Mouse (Mus musculus): ENCODE results near the gene Dnajb9. TPM values are rescaled to one million over a fixed set of nuclear protein-coding genes. Genes with fewer than 3 reads are reported as not detected.

The Dnajb9 gene
- polyA plus RNA-seq, 1 experiment from 2014 or later, result 25.2 TPM

- Histone ChIP-seq H3K4me3 (no peak overlapping the region), H3K4me1 (no peaks in the 10 kb centered on the region), H3K27ac (no peak overlapping the region), H3K9ac (no peak overlapping the region), H3K36me3 (no peaks in the 10 kb centered on the region), H3K4me2 (replicated peaks) (no peak overlapping the region), H3K27me3 (no peaks in the 10 kb centered on the region), H3K9me3 (no peaks in the 10 kb centered on the region)
- ATAC-seq (ENCODE audit: insufficient number of reproducible peaks, insufficient read depth, low FRiP score, low TSS enrichment), result no peak
- 63% methylated on average over 4 of the region's 4 CpGs for WGBS
These were observed 12.1 kb downstream of the Dnajb9 start for GRCm38 (mm10) chr12:44197873-44198525.

- H3K36me3 ChIP-seq, result no peaks in the 10 kb centered on the region
- H3K9me3 ChIP-seq, result no peaks in the 10 kb centered on the region
- H3K4me3 ChIP-seq, result no peak overlapping the region
- no peak overlapping the region for H3K27ac ChIP-seq
- no peak overlapping the region for H3K4me2 ChIP-seq (replicated peaks)
- peak; percentile 69; the same call in 1 of the 2 replicates for ATAC-seq (ENCODE audit: insufficient number of reproducible peaks, insufficient read depth, low FRiP score, low TSS enrichment)
- H3K27me3 ChIP-seq, result no peaks in the 10 kb centered on the region
- no peak overlapping the region for H3K9ac ChIP-seq
- WGBS, result 59% methylated on average over 9 of the region's 9 CpGs
- H3K4me1 ChIP-seq, result no peaks in the 10 kb centered on the region
These were observed 28.8 kb downstream of the Dnajb9 start for GRCm38 (mm10) chr12:44181081-44181982.

- Histone ChIP-seq H3K4me2 (replicated peaks) (no peak overlapping the region), H3K27ac (no peak overlapping the region), H3K27me3 (no peaks in the 10 kb centered on the region), H3K9ac (no peak overlapping the region), H3K4me3 (no peak overlapping the region), H3K36me3 (no peaks in the 10 kb centered on the region), H3K9me3 (no peaks in the 10 kb centered on the region), H3K4me1 (no peaks in the 10 kb centered on the region)
- no peak for ATAC-seq (ENCODE audit: insufficient number of reproducible peaks, insufficient read depth, low FRiP score, low TSS enrichment)
- WGBS, result 78% methylated on average over 2 of the region's 2 CpGs
These were observed 33.1 kb downstream of the Dnajb9 start for GRCm38 (mm10) chr12:44177038-44177355.

GRCm38 (mm10) chr12:44176331-44177037 is 33.6 kb downstream of the Dnajb9 start:
- Histone ChIP-seq H3K9me3 (no peaks in the 10 kb centered on the region), H3K4me3 (no peak overlapping the region), H3K27me3 (no peaks in the 10 kb centered on the region), H3K4me2 (replicated peaks) (no peak overlapping the region), H3K27ac (no peak overlapping the region), H3K36me3 (no peaks in the 10 kb centered on the region), H3K9ac (no peak overlapping the region), H3K4me1 (no peaks in the 10 kb centered on the region)
- ATAC-seq (ENCODE audit: insufficient number of reproducible peaks, insufficient read depth, low FRiP score, low TSS enrichment), result no peak
- 60% methylated on average over 10 of the region's 10 CpGs for WGBS

GRCm38 (mm10) chr12:44166949-44167348 is 43.2 kb downstream of the Dnajb9 start:
- Histone ChIP-seq H3K4me2 (replicated peaks) (no peak overlapping the region), H3K27ac (no peak overlapping the region), H3K4me3 (no peak overlapping the region), H3K36me3 (no peaks in the 10 kb centered on the region), H3K27me3 (no peaks in the 10 kb centered on the region), H3K9ac (no peak overlapping the region), H3K4me1 (no peaks in the 10 kb centered on the region), H3K9me3 (no peaks in the 10 kb centered on the region)
- no peak for ATAC-seq (ENCODE audit: insufficient number of reproducible peaks, insufficient read depth, low FRiP score, low TSS enrichment)

- no peaks in the 10 kb centered on the region for H3K27me3 ChIP-seq
- WGBS, result 77% methylated on average over 1 of the region's 1 CpGs
- no peak overlapping the region for H3K4me3 ChIP-seq
- H3K4me2 ChIP-seq (replicated peaks), result no peak overlapping the region
- no peaks in the 10 kb centered on the region for H3K36me3 ChIP-seq
- H3K4me1 ChIP-seq, result no peaks in the 10 kb centered on the region
- H3K9me3 ChIP-seq, result no peaks in the 10 kb centered on the region
- no peak overlapping the region for H3K27ac ChIP-seq
- H3K9ac ChIP-seq, result no peak overlapping the region
- no peak for ATAC-seq (ENCODE audit: insufficient number of reproducible peaks, insufficient read depth, low FRiP score, low TSS enrichment)
These were observed 50.8 kb downstream of the Dnajb9 start for GRCm38 (mm10) chr12:44159349-44159748.

Small RNA genes lying within 50 kb of the gene (microRNA-seq; reads per million reads assigned to microRNA genes)
- 1.1 reads per million for gene Mir5627

Other genes starting within 250 kb of the Dnajb9 start
- 62.4 and 72.3 TPM in 2 replicates for gene Pnpla8, start 11.0 kb upstream of the Dnajb9 start, polyA plus RNA-seq (2016; fragmentation: Nextera tagmentation; extraction: Ambion mirVana)
- gene Nrcam, start 118.6 kb upstream of the Dnajb9 start, polyA plus RNA-seq (2016; fragmentation: Nextera tagmentation; extraction: Ambion mirVana), result 9.5 and 13.3 TPM in 2 replicates

Measured in embryonic facial prominence, embryonic 12.5 days (tissue).